Mouse (Mus musculus) ES-Bruce4 (cell line): ENCODE results near the gene Mgrn1.

Experiments used
- CTCF ChIP-seq: IDR thresholded peaks from one replicate; pipeline ENCODE4 v1.8.1; 2011; ENCODE audit warnings: low read depth, low read length
- EP300 ChIP-seq: IDR thresholded peaks from 2 replicates; pipeline ENCODE4 v1.6.1; 2011; ENCODE audit warnings: low read depth, low read length; ENCODE audit not compliant: insufficient read depth
- POLR2A ChIP-seq: IDR thresholded peaks from one replicate; pipeline ENCODE4 v1.8.1; 2011; ENCODE audit warnings: low read length; ENCODE audit not compliant: insufficient read depth

DNA sequence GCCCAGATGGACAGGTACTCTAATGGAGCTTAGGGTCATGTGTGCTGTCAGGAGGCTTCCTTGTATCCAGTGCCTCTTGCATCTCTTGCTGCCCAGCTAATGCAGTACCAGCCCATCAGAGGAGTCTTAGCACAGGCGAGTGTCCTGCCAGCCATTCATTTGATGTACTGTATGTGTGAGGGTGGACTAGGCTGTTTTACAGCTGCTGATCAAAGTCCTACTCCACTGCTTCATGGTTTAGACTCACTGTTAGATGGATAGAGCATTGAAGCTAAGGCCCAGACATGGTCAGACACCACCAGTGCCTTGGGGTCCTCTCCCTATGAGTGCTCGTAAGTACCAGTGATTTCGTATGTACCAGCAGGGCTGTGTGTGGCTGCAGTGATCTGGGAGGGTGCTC lies 18.8 kb downstream of the Mgrn1 start:
- no peak for TF ChIP-seq POLR2A
- no peak for TF ChIP-seq CTCF
- TF ChIP-seq EP300, result no peak
